Mouse (Mus musculus): ENCODE measurements at regions not wholly inside any gene's neighbourhood (a gene's known extent, or its start where the extent isn't known, plus 50 kb on each side); places are given as distances from the start of the nearest gene placed in this dataset.

GRCm38 (mm10) chr14:95659552-95659951 is 221.5 kb upstream of the 4921530L21Rik start:
- TF ChIP-seq CTCF (IDR thresholded peaks at IDR 0.05; ENCODE audit: low read depth, low read length): no peak
- TF ChIP-seq POLR2A (IDR thresholded peaks at IDR 0.05; ENCODE audit: borderline replicate concordance, low read depth, low read length): no peak
